Mouse (Mus musculus): ENCODE data around the gene Olfr804.

Gene Olfr804

DNA sequence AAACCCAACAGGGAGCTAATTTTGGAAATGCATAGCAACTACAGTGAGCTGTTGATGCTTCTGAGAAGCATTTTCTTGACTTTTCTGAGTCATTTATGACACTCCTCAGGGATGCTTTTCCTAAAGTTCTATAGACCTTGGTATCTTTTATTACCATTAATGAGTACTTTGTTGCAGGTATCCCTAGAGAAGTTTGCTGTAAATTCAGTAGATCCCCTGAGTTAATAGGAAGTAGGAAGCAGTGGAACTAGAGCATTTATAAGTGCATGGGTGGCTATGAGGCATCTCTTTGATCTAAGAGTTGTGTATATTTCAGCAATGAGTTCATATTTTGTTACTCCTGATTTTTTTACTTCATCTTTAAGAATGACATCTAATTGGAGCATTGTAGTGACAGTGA lies at the start of gene Olfr804:
Olfr804 (plus strand) TSS at position 301 of the 400 bp plus-strand sequence.
- no peak for DNase-seq

DNA sequence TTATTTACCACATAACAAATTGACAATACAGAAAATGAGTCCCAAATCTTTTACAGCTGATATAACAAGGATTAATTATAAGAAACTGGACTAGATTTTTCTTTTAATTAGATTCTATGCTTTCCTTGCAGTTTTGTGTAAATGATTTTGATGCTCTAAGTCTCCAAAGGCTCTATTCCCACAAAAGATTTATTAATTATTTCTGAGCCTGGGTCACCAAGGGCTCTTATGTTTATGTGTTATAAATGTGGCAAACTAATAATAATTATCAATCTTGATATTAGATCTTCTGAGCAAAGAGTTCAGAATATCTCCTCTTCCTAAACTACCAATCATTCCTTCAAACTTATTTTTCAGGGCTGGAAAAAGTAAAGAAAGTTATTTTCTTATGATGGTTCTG lies 45.6 kb upstream of the Olfr804 start, which contains the start of gene Olfr800:
Olfr800 (plus strand) TSS at position 301 of the 400 bp plus-strand sequence.
- DNase-seq, result no peak

DNA sequence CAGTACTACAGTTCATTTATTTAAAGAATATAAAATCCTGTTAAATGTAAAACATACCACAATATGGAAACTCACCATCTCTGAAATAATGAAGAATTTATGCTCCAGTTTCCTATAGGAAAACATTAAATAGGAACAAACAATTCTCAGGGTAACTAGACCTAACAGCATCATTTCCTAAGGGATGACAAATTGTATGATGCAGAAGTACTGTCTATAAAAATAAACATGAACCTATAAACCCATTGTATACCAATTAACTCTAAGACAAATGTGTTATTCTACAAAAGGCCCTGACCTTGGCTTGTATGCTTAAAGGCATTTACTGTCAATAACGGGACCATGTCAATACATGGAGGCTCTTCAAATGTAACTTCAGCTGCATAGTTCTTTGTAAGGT lies 29.2 kb upstream of the Olfr804 start, which contains the start of gene Olfr801:
Olfr801 (minus strand) TSS at position 101 of the 400 bp plus-strand sequence.
- no peak for DNase-seq

DNA sequence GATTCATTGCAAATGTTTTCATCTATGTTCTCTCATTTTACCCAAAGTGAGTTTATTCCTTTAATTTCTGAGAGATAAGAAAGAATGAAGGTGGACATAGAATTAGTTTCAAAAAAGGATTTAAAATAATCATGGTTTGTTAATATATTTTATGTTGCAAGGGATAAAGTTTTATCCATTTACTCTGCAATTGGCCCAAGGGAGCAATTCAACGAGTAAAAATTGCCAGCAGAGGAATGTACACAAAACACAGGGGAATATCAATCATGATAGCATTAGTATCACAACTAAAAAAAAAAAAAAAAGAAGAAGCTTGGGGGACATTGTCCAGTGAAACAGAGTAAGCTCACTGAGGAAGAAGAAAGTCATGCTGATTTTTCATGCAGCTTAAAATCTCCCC lies 14.9 kb upstream of the Olfr804 start, which contains the start of gene Olfr802:
Olfr802 (minus strand) TSS at position 101 of the 400 bp plus-strand sequence.
- DNase-seq, result no peak

DNA sequence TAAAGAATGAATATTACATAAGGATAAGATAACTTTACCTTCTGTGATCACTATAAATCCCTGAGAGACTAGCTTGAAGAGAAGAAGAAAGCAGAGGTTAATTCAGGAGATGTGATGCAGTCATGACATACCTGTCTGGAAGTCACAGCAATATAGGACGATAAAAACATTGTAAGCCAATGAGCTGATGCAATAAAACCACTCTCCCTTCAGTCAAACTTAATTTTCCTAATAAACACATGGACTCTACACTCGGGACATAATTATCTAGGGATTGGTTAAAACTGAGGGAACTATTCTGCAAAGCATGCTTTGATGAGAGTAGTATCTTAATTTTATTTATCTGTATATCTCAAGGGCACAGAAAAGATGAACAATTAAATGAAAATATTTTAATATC lies 8.8 kb upstream of the Olfr804 start, which contains the start of gene Olfr803:
Olfr803 (minus strand) TSS at position 101 of the 400 bp plus-strand sequence.
- DNase-seq, result no peak

DNA sequence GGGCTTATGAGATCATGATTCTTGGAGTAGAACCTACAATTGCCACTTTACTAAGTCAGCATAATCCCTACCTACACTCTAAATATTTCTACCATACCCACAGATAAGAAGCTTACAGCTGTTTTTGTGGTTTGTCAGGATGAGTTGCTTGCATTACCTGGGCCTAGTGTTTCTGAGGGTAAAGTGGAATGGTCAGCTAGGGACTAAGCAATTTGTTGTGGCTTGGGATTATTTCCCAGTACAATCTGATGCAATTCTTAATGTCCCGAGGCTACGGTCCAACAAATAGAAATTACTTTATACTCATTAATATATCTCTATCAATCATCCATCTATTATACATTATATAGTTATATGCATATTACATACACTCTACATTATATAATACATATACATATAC lies 26.3 kb downstream of the Olfr804 start, which contains the start of gene Olfr805:
Olfr805 (minus strand) TSS at position 101 of the 400 bp plus-strand sequence.
- DNase-seq, result no peak

DNA sequence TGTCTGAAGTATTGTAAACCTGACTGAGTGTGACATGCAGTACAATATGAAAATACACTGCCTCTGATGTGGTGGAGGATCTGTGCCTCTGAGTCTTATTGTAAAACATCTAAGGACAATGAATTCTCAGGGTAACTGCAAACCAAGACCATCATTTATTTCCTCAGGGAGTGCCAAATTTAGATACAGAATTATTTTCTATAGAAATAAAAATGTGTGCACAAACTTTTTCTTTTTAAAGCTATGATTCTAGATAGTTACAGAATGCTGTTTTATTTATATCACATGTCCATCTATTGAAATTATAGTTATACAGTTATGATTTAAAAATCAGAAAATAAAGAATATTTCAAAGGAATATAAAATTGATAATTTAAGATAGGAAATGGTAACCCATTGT lies 38.8 kb downstream of the Olfr804 start, which contains the start of gene Olfr806:
Olfr806 (minus strand) TSS at position 101 of the 400 bp plus-strand sequence.
- no peak for DNase-seq

DNA sequence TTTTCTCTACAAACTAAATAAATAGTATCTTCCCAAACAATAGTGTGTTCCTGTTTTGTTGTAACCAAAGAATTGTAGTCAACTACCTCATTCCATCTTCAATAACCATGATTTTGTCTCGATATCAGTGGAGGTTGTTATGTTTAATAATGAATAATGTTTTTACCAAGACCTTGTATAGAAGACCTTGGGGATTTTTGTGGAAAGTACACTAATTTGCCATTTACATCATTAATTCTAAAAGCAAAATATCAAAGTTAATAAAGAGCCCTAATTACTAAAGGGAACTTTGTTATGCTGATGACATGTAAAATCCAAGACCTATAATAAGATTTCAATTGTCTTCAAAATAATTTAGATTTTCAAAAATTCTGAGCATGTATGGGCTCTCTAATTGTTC lies 54.7 kb downstream of the Olfr804 start, which contains the start of gene Olfr807:
Olfr807 (minus strand) TSS at position 101 of the 400 bp plus-strand sequence.
- DNase-seq, result no peak
